Mouse (Mus musculus) kidney, postnatal 0 days (tissue): ENCODE measurements at regions not wholly inside any gene's neighbourhood (a gene's known extent, or its start where the extent isn't known, plus 50 kb on each side); places are given as distances from the start of the nearest gene placed in this dataset.

Experiments used
- ATAC-seq: fragments of 200-750 bp; cut with Nextera tagmentation; replicated peaks from 2 replicates; pipeline ENCODE4 v1.8.0; 2017; ENCODE audit warnings: low read depth, moderate number of reproducible peaks, moderate TSS enrichment, moderate library complexity; ENCODE audit not compliant: low FRiP score
- DNase-seq: peaks from one replicate; pipeline ENCODE4 v3.0.0-alpha.2; 2016; ENCODE audit warnings: low spot score
- H3K27ac ChIP-seq: fragments of 300-500 bp; sonication (generic); 2 replicates; pipeline ENCODE4 v1.5.1; 2014; ENCODE audit warnings: mild to moderate bottlenecking
- H3K27me3 ChIP-seq: fragments of 300-500 bp; sonication (generic); 2 replicates; pipeline ENCODE4 v1.6.1; 2014; ENCODE audit warnings: low read length, mixed read lengths; ENCODE audit not compliant: insufficient read depth
- H3K36me3 ChIP-seq: fragments of 300-500 bp; sonication (generic); 2 replicates; pipeline ENCODE4 v1.6.1; 2014; ENCODE audit warnings: low read length, mixed read lengths; ENCODE audit not compliant: insufficient read depth
- H3K4me1 ChIP-seq: fragments of 300-500 bp; sonication (generic); replicated peaks from 2 replicates; pipeline ENCODE4 v1.6.1; 2014; ENCODE audit warnings: antibody characterized with exemption, low read length, mixed read lengths; ENCODE audit not compliant: insufficient read depth
- H3K4me2 ChIP-seq: fragments of 300-500 bp; sonication (generic); 2 replicates; pipeline ENCODE4 v1.6.1; 2014; ENCODE audit warnings: mild to moderate bottlenecking, low read length, moderate library complexity, mixed read lengths
- H3K4me3 ChIP-seq: fragments of 300-500 bp; sonication (generic); replicated peaks from 2 replicates; pipeline ENCODE4 v1.5.1; 2014; ENCODE audit warnings: low read depth, low read length
- H3K9ac ChIP-seq: fragments of 300-500 bp; sonication (generic); 2 replicates; pipeline ENCODE4 v1.6.1; 2014; ENCODE audit warnings: low read depth, low read length
- H3K9me3 ChIP-seq: fragments of 300-500 bp; sonication (generic); replicated peaks from 2 replicates; pipeline ENCODE4 v1.6.1; 2016; ENCODE audit warnings: low read length, inconsistent platforms, mixed read lengths
- CTCF ChIP-seq: IDR thresholded peaks from 2 replicates; pipeline ENCODE4 v1.5.1; 2016; ENCODE audit warnings: antibody characterized with exemption, low read depth, mild to moderate bottlenecking, moderate library complexity
- WGBS: fragments of 180-500 bp; shearing (Covaris S2); extraction: QIAGEN DNeasy Blood & Tissue Kit; methylation state at CpG from one replicate; pipeline ENCODE4 v1.1.7; 2014; 5-methylcytosine and 5-hydroxymethylcytosine counted together

DNA sequence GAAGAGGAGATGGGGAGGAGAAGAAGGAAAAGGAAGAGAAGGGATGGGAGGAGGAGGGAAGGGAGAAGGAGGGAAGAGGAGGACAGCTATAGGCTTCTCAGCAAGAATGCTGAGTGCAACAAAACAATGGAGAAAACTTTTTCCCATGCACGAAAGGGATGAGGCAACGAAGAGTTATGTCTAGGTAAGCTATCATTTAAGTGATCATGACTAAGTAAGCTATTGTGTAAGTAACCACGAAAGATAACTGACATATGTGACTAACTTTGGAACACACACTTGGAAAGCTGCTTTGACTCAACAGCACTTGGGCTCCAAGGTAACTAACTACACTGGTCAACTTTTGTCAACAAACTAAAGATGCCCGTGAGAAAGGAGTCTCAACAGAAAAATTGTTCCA is 50.9 kb upstream of the Fstl1 start:
- Histone ChIP-seq H3K27me3 (no peaks in the 10 kb centered on the region), H3K4me3 (no peak overlapping the region), H3K27ac (no peak overlapping the region), H3K9me3 (no peaks in the 10 kb centered on the region), H3K4me2 (no peak overlapping the region), H3K36me3 (no peaks in the 10 kb centered on the region), H3K9ac (no peak overlapping the region), H3K4me1 (no peaks in the 10 kb centered on the region)
- ATAC-seq (no peak), DNase-seq (no peak)
- WGBS: 85% methylated on average over 4 of the region's 4 CpGs
- TF ChIP-seq CTCF: no peak

DNA sequence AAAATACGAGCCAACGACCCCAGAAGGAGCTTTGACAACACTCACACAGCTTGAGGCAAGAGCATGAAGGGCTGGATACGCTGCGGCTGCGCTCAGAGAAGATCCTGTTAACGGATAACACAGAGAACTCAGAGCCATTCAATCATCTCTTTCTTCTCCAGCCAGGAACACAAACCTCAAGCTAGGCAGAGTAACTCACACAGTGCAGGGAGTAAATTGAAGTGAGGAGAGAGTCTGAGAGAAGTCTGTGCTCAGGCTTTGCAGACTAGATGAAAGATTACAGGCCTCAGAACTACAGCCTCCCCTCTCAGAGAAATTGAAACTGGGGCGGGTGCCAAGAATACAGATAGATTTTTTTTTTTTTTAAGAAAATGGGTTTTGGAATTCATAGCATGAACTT is 60.9 kb upstream of the Ndufb4 start:
- no peak overlapping the region for H3K4me3 ChIP-seq
- no peak overlapping the region for H3K9ac ChIP-seq
- DNase-seq (peak; percentile 55), ATAC-seq (no peak)
- no peaks in the 10 kb centered on the region for H3K9me3 ChIP-seq
- no peaks in the 10 kb centered on the region for H3K36me3 ChIP-seq
- no peaks in the 10 kb centered on the region for H3K27me3 ChIP-seq
- H3K27ac ChIP-seq: no peak overlapping the region
- TF ChIP-seq CTCF: no peak
- H3K4me1 ChIP-seq: no peaks in the 10 kb centered on the region
- WGBS: 51% methylated on average over 7 of the region's 7 CpGs
- no peak overlapping the region for H3K4me2 ChIP-seq

DNA sequence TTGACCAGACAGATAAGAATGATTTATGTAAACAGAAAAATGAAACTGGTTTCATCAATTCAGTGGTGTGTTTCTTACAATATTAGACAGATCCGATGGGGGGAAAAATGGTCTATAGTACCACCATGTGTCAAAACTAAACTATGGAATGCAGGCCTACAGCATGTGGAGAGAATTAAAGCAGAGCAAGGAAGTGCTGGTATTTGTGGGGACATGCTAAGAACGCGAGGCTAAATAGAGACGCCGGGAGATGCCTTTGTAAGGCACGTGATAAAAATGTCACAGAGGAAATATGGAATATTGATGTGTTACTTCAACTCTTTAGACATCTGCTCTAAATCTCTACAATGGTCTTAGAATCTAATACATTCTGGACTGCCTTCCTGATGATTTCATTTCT is 60.0 kb upstream of the Ndufb4 start:
- Histone ChIP-seq H3K4me2 (no peak overlapping the region), H3K9ac (no peak overlapping the region), H3K36me3 (no peaks in the 10 kb centered on the region), H3K4me1 (no peaks in the 10 kb centered on the region), H3K27ac (no peak overlapping the region), H3K4me3 (no peak overlapping the region), H3K27me3 (no peaks in the 10 kb centered on the region), H3K9me3 (no peaks in the 10 kb centered on the region)
- 62% methylated on average over 6 of the region's 6 CpGs for WGBS
- no peak for ATAC-seq
- peak; percentile 71 for DNase-seq
- no peak for TF ChIP-seq CTCF

DNA sequence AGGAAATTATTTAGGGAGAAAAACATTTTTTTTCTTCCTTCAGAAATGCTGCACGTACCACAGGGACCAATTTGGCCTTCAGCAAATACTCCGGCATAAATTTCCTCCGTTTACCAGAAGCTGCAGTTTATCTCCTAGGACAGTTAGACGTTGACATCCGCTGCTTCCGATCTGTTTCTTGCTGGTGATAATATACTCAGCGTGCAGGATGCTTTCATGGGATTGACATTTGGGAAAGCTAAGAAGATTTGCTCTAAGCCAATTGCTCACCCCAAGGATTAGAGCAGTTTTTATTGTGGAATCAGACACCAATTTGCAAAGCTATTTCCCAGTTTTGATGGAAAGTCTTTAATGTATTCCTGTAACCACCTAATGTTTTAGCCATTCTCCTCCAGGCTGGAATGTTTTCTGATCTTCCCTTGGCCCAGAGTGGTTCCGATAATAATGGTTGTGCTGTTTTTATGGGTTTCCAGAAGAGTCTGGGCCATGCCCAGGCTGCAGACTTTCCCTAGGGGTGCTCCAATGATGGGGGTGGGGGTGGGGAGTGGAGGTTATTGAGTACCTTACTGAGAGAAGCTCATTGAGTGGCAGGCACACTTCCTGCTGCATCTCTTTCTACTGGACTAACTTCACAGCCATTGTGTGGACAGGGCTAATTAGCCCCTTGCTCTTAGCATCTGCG is 52.1 kb upstream of the Ndufb4 start:
- WGBS: 65% methylated on average over 9 of the region's 9 CpGs
- Histone ChIP-seq H3K9ac (no peak overlapping the region), H3K9me3 (no peaks in the 10 kb centered on the region), H3K27ac (no peak overlapping the region), H3K4me1 (no peaks in the 10 kb centered on the region), H3K27me3 (no peaks in the 10 kb centered on the region), H3K36me3 (no peaks in the 10 kb centered on the region), H3K4me3 (no peak overlapping the region), H3K4me2 (no peak overlapping the region)
- no peak for TF ChIP-seq CTCF
- ATAC-seq (no peak), DNase-seq (no peak)

DNA sequence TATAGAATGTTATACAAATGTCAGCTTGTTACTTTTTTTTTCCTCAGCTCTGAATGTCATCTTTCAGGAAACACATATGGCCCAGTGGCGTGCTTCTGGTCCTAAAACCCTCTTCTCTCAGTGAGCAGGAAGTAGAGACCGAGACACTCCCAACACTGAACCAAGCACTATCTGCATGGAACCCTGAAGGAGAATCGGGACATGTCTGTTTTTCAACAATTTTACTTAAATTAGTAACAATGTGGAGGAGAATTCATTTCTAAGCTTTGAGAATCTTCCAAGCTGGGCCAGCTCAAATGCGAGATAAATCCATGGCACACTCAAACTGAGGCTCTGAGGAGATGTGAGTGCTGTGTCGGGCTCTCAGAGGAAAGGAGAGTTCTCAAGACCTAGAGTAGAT is 51.0 kb upstream of the Ndufb4 start:
- no peaks in the 10 kb centered on the region for H3K9me3 ChIP-seq
- no peaks in the 10 kb centered on the region for H3K4me1 ChIP-seq
- H3K36me3 ChIP-seq: no peaks in the 10 kb centered on the region
- no peak overlapping the region for H3K27ac ChIP-seq
- no peak overlapping the region for H3K9ac ChIP-seq
- H3K4me2 ChIP-seq: no peak overlapping the region
- ATAC-seq: no peak
- H3K27me3 ChIP-seq: no peaks in the 10 kb centered on the region
- TF ChIP-seq CTCF: no peak
- H3K4me3 ChIP-seq: no peak overlapping the region
- no peak for DNase-seq
- 78% methylated on average over 5 of the region's 5 CpGs for WGBS

DNA sequence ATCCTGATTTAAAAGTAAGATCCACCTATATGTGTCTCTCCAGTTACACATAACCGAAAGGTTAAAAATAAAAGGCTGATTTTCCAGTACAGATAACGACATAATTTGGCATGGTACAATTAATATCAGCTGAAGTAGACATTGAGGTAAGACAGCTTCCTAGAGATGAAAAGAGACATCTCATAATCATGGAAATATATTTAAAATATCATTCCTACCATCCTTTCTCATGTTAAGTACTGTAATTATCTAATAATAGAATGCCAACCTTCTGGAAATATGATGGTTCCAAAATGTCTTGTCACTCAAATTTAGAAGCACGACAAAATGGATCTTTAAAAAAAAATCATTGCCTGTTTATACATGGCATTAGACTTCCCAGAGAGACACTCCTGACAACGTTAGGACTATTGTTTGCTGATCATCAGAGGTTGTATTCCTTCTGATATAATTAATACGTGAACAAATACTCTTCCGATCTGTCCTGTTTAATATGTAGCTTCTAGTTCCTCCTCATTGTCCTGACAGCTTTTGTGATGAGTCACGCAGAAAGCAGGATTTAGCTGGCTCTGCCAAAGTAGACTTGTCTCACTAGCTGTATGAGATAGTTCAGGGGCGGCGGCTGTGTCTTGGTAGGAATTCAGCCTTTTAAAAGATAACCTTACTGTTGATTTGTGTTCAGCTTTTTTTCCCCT is 50.4 kb upstream of the Ndufb4 start:
- no peak for TF ChIP-seq CTCF
- no peaks in the 10 kb centered on the region for H3K9me3 ChIP-seq
- H3K27ac ChIP-seq: no peak overlapping the region
- no peak for ATAC-seq
- no peak overlapping the region for H3K4me2 ChIP-seq
- no peaks in the 10 kb centered on the region for H3K27me3 ChIP-seq
- DNase-seq: no peak
- 75% methylated on average over 9 of the region's 9 CpGs for WGBS
- no peaks in the 10 kb centered on the region for H3K4me1 ChIP-seq
- H3K9ac ChIP-seq: no peak overlapping the region
- no peak overlapping the region for H3K4me3 ChIP-seq
- H3K36me3 ChIP-seq: no peaks in the 10 kb centered on the region
